Mouse (Mus musculus) lung, embryonic 16.5 days (tissue): Measurements from ENCODE around the gene Ttf2. TPM values are rescaled to one million over a fixed set of nuclear protein-coding genes. Genes with fewer than 3 reads are reported as not detected.

ENCODE experiments used
- ATAC-seq: fragments of 200-750 bp; cut with Nextera tagmentation; 2 replicates; pipeline ENCODE4 v1.8.0; 2017; ENCODE audit warnings: low read depth, mild to moderate bottlenecking, moderate library complexity
- H3K27ac ChIP-seq: fragments of 300-500 bp; sonication (generic); 2 replicates; pipeline ENCODE4 v1.5.1; 2014; ENCODE audit warnings: mild to moderate bottlenecking, control low read depth, low read length
- H3K27me3 ChIP-seq: fragments of 300-500 bp; sonication (generic); 2 replicates; pipeline ENCODE4 v1.6.1; 2014; ENCODE audit warnings: low read depth, low read length, mixed read lengths; ENCODE audit not compliant: control insufficient read depth, insufficient read depth
- H3K36me3 ChIP-seq: fragments of 300-500 bp; sonication (generic); 2 replicates; pipeline ENCODE4 v1.6.1; 2014; ENCODE audit warnings: low read length; ENCODE audit not compliant: control insufficient read depth, insufficient read depth
- H3K4me1 ChIP-seq: fragments of 300-500 bp; sonication (generic); replicated peaks from 2 replicates; pipeline ENCODE4 v1.6.1; 2014; ENCODE audit warnings: low read length, mixed read lengths; ENCODE audit not compliant: control insufficient read depth, insufficient read depth
- H3K4me2 ChIP-seq: fragments of 300-500 bp; sonication (generic); 2 replicates; pipeline ENCODE4 v1.6.1; 2014; ENCODE audit warnings: low read depth, low read length, control low read depth
- H3K4me3 ChIP-seq: fragments of 300-500 bp; sonication (generic); 2 replicates; pipeline ENCODE4 v1.5.1; 2014; ENCODE audit warnings: mild to moderate bottlenecking, low read length, control low read depth
- H3K9ac ChIP-seq: fragments of 300-500 bp; sonication (generic); 2 replicates; pipeline ENCODE4 v1.6.1; 2014; ENCODE audit warnings: low read length, control low read depth
- H3K9me3 ChIP-seq: fragments of 300-500 bp; sonication (generic); 2 replicates; pipeline ENCODE4 v1.6.1; 2016; ENCODE audit warnings: low read length; ENCODE audit not compliant: control insufficient read depth
- WGBS: fragments of 180-500 bp; shearing (Covaris S2); extraction: QIAGEN DNeasy Blood & Tissue Kit; methylation state at CpG from one replicate; pipeline ENCODE4 v1.1.7; 2014; 5-methylcytosine and 5-hydroxymethylcytosine counted together
- polyA plus RNA-seq: library from polyadenylated mRNA; unstranded; fragments of >200 nt; fragmentation: Nextera tagmentation; extraction: Ambion mirVana; gene quantifications from 2 replicates; pipeline ENCODE4 v1.2.1, GENCODE M21; 2015

The Ttf2 gene
- polyA plus RNA-seq, 1 experiment from 2014 or later, result 18.2 TPM

GRCm38 (mm10) chr3:100922506-100923375 is 46.7 kb downstream of the Ttf2 start:
- peak; percentile 56 for ATAC-seq
- Histone ChIP-seq H3K4me3 (peak overlapping the region; percentile 66), H3K27me3 (no peaks in the 10 kb centered on the region), H3K4me2 (peak overlapping the region; percentile 64), H3K9ac (peak overlapping the region; percentile 68), H3K36me3 (no peaks in the 10 kb centered on the region), H3K9me3 (no peaks in the 10 kb centered on the region), H3K27ac (no peak overlapping the region), H3K4me1 (peaks cover 19% of the 10 kb centered on the region)
- WGBS, result 29% methylated on average over 28 of the region's 28 CpGs

GRCm38 (mm10) chr3:100921825-100922505 is 47.5 kb downstream of the Ttf2 start, which contains the start of gene Trim45:
TSS of gene Trim45 (plus strand) at chr3:100922202.
- Histone ChIP-seq H3K27ac (peak within 1 kb of the TSS; percentile 48), H3K36me3 (no peaks in the 10 kb centered on the region), H3K4me3 (peak within 1 kb of the TSS; percentile 66), H3K4me2 (peak within 1 kb of the TSS; percentile 64), H3K9ac (peak within 1 kb of the TSS; percentile 68), H3K9me3 (no peaks in the 10 kb centered on the region), H3K4me1 (peaks cover 19% of the 10 kb centered on the region), H3K27me3 (no peaks in the 10 kb centered on the region)
- WGBS, result under 1% methylated on average over 39 of the region's 39 CpGs
- peak; percentile 99 for ATAC-seq

DNA sequence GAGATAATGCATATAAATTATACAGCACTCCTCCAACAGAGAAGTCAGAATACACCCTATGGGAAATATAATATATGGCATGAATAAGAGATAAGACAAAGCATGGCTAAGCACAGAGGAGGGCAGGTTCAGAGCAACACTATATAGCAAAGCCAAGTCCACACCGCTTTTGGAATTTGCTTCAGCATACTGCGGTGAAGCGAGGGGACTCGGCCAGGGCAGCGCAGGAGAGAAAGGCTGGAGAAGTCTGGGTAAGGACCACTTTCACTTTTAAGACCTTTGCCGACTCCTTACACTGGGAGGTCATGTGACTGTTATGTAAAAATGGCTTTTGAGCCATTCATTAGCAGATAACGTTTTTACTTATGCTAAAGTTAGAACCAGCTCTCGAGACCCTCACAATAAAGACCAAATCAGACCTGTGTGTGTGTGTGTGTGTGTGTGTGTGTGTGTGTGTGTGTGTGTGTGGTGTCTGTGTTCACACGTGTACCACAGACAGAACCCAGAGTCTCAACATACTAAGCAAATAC is 48.8 kb downstream of the Ttf2 start:
- Histone ChIP-seq H3K27ac (no peak overlapping the region), H3K9ac (no peak overlapping the region), H3K27me3 (no peaks in the 10 kb centered on the region), H3K4me3 (no peak overlapping the region), H3K4me1 (peaks cover 19% of the 10 kb centered on the region), H3K4me2 (no peak overlapping the region), H3K36me3 (no peaks in the 10 kb centered on the region), H3K9me3 (no peaks in the 10 kb centered on the region)
- no peak for ATAC-seq
- 76% methylated on average over 9 of the region's 9 CpGs for WGBS

DNA sequence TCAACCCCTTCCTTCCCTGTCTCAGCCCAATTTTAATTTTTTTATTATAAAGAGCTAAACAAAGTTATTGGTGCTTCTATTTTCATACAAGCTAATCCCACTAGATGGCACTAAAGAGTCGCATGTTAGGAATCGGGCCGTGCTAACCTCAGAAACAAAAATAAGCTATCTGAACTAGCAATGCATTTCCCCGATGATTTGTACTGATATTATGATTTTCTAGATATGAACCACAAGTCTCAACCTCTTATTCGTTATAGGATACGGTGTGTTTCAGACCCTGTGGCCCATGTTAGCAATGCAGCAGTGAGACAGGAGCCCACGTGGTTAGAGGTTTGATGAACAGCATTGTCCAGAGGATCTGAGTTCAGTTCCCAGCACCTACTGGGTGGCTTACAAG is 52.6 kb downstream of the Ttf2 start:
- Histone ChIP-seq H3K36me3 (no peaks in the 10 kb centered on the region), H3K27ac (no peak overlapping the region), H3K9me3 (no peaks in the 10 kb centered on the region), H3K27me3 (no peaks in the 10 kb centered on the region), H3K4me1 (peaks cover 4% of the 10 kb centered on the region), H3K9ac (no peak overlapping the region), H3K4me2 (no peak overlapping the region), H3K4me3 (no peak overlapping the region)
- ATAC-seq, result no peak
- 10% methylated on average over 7 of the region's 7 CpGs for WGBS

GRCm38 (mm10) chr3:100911498-100912213 is 57.8 kb downstream of the Ttf2 start:
- Histone ChIP-seq H3K9ac (no peak overlapping the region), H3K4me2 (no peak overlapping the region), H3K36me3 (no peaks in the 10 kb centered on the region), H3K27me3 (no peaks in the 10 kb centered on the region), H3K4me3 (no peak overlapping the region), H3K27ac (no peak overlapping the region), H3K4me1 (peaks cover 2% of the 10 kb centered on the region; the same call in 1 of the 2 replicates), H3K9me3 (no peaks in the 10 kb centered on the region)
- ATAC-seq, result no peak
- 57% methylated on average over 7 of the region's 7 CpGs for WGBS

DNA sequence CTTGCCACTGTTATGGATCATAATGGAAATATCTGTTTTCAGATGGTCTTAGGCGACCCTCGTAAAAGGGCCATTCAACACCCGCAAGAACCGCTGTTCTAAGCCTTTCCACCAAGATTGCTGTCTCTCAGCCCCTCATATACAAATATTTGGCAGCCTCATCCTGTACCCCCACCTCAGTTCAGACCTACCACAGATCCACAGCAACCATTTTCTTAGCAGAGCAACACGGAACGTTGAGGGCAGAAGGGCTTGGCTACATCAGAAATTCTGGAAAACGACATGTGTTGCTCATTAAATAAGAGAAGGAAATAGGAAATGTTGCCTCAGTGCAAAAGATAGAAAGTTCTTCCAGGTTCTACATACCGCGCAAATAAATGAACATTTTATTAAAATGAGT is 58.4 kb downstream of the Ttf2 start:
- no peak overlapping the region for H3K4me3 ChIP-seq
- H3K4me1 ChIP-seq, result peaks cover 2% of the 10 kb centered on the region; the same call in 1 of the 2 replicates
- H3K27me3 ChIP-seq, result no peaks in the 10 kb centered on the region
- ATAC-seq, result no peak
- no peaks in the 10 kb centered on the region for H3K9me3 ChIP-seq
- no peak overlapping the region for H3K4me2 ChIP-seq
- WGBS, result 67% methylated on average over 9 of the region's 9 CpGs
- no peak overlapping the region for H3K9ac ChIP-seq
- H3K36me3 ChIP-seq, result no peaks in the 10 kb centered on the region
- H3K27ac ChIP-seq, result no peak overlapping the region

DNA sequence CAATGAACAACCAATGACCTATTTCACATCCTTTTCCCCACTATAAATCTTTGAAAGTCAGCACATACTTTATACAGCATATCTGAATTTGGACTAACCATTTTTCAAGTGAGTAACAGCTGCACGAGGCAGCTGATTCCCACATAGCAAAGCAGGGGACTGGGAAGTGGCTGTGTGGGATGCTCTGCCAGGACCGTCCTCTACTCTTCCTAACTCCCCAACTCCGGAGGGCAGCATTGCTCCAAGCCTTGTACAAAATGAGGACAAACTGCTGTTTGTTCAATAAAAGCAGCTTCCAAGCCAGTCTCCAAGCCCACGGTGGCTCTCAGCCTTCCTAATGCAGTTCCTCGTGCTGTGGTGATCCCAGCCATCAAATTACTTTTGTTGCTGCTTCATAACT is 58.8 kb downstream of the Ttf2 start:
- Histone ChIP-seq H3K9ac (no peak overlapping the region), H3K9me3 (no peaks in the 10 kb centered on the region), H3K27ac (no peak overlapping the region), H3K36me3 (no peaks in the 10 kb centered on the region), H3K27me3 (no peaks in the 10 kb centered on the region), H3K4me2 (no peak overlapping the region), H3K4me1 (peaks cover 2% of the 10 kb centered on the region; the same call in 1 of the 2 replicates), H3K4me3 (no peak overlapping the region)
- ATAC-seq, result no peak
- WGBS, result 45% methylated on average over 5 of the region's 5 CpGs

GRCm38 (mm10) chr3:100908594-100908993 is 60.9 kb downstream of the Ttf2 start:
- WGBS, result 39% methylated on average over 6 of the region's 6 CpGs
- H3K4me2 ChIP-seq, result no peak overlapping the region
- H3K9me3 ChIP-seq, result no peaks in the 10 kb centered on the region
- H3K27ac ChIP-seq, result no peak overlapping the region
- H3K4me1 ChIP-seq, result peaks cover 2% of the 10 kb centered on the region; the same call in 1 of the 2 replicates
- no peak for ATAC-seq
- H3K4me3 ChIP-seq, result no peak overlapping the region
- no peaks in the 10 kb centered on the region for H3K36me3 ChIP-seq
- no peak overlapping the region for H3K9ac ChIP-seq
- H3K27me3 ChIP-seq, result no peaks in the 10 kb centered on the region
